Mouse (Mus musculus) adrenal gland, postnatal 14 days (tissue): Measurements from ENCODE around the gene Eif2ak4. TPM values are rescaled to one million over a fixed set of nuclear protein-coding genes. Genes with fewer than 3 reads are reported as not detected.

Experiments used
- DNase-seq: peaks from one replicate; pipeline ENCODE4 v3.0.0; 2021; ENCODE audit warnings: mixed read lengths
- total RNA-seq: library from RNA; stranded (reverse); gene quantifications from 2 replicates; pipeline ENCODE4 v1.2.3, GENCODE M21; 2021

Gene Eif2ak4
- total RNA-seq, 1 experiment from 2014 or later, result 16.6 TPM

DNA sequence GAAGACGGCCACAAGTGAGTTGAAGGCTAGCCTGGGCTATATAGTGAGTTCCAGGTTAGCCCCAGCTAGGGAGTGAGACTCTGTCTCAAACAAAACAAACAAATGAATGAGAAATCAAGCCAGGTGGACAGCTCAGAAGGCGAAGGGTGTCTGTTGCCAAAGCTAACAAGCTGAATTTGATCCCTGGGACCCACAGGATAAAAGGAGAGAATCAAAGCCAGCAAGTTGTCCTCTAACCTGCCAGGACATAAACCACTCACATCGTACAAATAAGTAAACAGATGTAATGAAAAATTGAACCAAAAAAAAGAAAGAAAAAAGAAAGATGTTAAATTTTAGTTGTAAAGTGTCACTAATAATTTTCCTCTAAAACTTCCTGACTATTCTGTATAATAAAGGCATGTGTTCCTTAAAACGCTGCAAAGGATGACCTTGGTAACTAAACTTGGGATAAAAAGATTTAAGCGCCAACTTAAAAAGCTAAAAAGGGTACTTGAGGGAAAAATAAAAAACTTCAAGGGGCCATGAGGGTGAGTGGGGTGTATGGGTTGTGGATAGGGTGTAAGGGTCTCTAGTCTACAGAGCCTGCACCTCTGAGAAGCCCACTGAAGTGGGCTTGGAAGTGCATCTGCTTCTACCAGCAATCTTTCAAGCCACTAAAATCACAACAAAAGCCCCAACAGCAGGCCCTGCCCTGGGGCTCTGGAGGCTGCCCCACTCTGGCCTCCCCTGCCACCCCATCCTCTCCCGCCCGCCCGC is 121.4 kb downstream of the Eif2ak4 start:
- no peak for DNase-seq

DNA sequence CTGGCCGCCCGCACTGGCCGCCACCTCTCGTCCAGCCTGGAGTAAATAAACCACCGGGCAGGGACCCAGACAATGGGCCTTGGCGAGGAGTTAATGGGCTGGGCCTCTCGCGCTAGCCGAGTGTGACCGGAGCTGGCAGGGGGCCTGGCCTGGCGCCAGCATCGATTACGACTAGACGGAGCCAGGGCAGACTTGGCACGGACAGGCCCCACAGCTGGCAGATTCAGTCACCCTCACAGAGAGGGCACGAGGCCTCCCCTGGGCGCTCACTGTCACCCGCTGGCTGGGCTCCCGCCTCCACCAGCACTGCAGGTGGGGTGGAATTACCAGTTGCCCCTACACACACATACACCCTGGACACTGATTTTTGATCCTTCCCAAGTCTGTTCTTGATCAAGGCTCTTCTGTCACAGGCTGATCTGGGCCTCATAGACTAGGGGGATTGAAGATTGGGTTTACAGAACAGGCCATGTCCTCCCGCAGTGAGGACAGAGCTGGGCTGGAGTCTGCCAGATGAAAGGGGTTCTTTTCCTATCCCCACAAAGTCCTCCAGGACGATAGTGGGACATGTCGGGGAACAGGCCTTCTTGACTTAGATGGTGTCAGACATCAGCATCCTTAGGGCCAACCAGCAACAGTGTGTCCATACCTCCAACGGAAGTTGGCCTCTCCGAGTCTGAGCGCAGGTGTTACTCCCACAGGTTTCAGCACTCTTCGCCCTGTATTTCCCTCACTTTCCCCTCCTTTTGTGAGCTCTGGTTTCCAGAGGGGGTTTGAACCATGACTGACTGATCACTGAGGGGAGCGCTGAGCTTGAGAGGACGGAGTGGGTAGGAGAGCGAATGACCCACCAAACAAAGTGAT is 122.3 kb downstream of the Eif2ak4 start:
- peak; percentile 98 for DNase-seq

DNA sequence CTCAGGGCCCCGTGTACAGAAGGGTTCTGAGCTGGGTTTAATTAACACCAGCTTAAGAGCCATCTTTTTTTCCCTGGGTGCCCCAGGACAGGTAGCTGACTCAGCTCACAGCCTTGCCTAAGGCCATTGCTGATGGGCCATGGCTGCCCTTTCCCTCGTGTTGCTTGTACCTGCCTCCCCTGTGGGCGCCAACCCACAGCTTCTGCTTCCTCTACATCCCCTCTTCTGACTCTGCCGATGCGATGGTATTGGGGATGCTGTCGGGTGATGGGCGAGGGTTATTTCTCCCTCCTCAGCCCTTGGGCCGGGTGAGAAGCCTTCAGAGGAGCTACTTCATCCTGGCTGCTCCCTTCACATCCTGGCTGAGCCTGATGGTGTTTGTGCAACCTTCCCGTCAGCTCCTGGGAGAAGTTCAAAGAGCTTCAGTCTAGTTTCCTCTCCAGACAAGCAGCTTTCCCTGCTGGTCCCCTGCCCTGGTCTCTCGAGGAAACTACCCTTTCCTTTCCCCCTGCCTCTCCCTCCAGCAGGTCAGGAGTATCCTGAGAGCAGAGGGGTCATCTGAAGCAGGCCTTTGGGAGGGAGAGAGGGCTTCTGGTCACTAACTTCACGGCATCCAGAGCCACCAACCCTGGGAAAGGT is 123.5 kb downstream of the Eif2ak4 start:
- DNase-seq, result peak; percentile 52

DNA sequence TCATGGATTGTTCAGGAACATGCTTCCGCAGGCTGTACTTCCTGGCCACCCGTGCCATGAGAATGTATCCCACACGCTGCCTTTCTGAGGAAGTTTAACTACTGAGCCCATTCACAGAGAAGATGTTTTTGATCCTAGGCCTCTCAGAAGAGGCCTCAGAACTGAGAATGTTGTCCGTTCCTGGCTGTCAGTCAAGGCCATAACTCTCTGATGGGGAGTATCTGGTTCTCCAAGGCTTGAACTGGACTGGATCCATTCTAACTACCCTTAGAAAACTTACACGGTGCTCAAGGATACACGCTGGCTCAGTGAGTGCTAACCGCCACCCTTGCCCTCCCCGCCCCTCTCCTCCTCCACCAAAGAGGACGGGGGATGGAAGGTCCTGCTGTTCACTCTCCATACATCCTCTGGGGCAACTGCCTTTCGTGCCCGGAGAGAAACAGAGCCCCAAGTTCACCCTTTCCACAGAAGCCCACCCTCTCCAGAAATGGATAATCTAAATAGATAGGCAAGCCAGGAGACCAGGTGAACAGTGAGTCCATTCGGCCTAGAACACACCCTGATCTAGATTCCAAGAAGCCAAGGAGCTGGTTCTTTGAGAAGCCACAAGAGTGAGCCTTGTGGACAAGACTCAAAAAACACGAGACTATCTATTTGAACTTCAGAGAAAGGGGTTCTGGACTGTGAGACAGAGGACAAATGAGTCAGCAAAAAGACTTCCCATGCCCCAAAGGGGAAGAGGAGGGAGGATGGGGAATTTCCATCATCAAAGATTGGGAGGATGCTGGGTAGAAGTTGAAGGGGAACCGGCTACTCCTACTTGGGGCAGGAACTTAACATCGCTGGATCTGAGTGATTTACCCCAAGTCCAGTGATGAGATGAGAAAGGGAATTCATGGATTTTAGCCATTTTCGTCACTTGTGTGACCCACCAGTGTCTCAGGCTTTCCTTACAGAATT is 124.3 kb downstream of the Eif2ak4 start:
- no peak for DNase-seq

DNA sequence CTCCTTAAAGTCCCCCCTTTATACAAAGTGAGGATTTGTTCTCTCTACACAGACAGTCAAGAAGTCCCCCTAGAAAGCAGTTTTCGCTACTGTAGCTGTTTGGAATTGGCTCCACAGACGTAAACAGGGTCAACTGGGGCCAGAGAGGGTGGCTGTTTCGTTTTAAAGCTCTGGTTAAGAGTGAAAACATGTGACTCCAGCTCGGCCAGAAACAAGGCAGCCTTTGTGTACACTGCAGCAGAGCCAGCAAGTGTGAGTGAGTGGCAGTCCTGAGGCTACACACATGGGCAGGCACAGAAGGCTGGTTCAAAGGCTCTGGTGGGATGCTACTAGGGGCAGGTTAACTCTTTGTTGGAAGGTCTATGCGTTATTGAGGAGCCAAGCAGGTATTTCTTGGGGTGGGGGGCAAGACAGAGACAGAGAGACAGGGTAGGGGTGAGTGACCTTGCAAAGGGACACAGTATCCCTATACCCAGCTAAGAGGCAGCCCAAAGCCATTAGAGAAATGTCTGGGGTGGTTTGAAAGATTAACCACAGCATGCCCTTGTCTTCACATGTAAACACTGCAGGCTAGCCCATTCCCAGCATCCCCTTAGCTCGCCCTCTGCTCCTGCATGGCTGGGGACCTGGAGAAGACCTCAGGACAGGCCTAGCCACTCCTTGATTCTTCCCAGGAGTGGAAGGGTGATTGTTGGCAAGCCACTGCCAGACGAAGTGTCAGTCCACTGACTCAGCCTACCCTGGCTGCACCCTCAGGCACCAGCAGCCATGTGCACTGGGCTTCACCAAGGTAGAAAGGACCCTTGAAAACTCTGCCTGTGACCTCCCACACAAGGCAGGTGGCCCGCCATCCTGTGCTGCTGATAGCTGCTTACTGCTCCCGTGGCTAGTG is 131.9 kb downstream of the Eif2ak4 start:
- DNase-seq, result peak; percentile 53

DNA sequence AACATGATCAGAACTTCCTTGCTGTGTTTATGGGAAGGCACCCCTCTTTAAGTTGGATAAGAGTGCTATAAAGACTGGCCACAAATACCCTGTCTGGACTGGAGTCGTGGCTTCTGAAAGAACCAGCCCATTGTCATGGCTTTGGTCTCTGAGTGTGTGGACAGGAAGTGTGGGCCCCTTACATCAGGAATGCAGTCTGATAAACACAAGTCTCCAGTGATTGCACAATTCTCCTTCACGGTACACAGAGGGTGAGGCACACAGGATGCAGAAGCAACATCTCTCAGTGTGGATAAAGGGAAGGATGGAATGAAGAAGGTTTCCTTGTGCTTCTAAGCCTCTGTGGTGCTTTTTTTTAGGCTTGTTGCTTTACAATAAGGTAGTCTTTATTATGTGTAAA is 133.8 kb downstream of the Eif2ak4 start:
- DNase-seq, result no peak

DNA sequence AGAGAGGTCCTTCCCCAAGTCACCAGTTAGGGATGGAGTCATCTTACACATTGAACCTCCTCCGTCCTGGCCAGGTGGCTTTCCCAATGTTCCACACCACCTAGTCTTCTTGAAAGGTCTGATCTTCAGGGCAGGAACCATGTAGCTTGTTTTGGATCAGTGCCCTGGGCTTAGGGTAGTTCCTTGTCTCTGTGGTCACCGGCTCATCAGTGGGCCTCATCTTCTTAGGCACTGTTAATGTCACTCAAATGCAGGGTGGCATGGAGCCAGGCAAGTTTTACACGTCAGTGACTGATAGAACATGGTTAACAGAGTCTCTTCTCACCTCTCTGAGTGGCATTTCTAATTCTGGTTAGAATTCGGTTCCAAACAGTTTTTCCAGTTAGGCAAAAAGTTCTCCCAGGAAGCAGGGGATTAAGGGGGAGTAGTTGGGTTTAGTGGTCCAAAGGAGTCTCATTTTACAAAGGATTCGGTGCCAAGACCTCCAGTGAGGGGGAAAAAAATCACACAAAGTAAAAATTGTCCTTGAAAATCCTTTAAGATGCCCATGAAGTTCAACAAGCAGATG is 134.8 kb downstream of the Eif2ak4 start:
- no peak for DNase-seq

DNA sequence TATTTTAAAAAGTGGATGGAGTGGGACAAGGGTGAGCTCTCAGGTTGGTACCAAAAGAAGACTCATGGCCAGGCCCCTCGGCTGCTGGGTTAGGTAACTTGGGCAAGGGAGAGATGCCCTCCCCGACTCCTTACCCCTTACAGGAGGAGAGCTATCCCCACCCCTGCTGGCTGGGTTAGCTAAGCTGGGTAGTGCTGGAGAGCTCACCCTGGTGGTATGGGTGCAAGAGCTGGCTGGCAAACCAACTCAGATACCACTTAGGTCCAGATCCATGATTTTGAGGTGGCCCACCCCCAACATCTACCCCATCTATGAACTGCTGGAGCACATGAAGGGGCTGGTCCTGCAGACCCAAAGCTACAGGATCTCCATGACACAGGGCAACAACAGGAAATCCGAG is 136.4 kb downstream of the Eif2ak4 start:
- DNase-seq, result no peak

Other genes starting within 250 kb of the Eif2ak4 start
- gene Fsip1, start 131.7 kb upstream of the Eif2ak4 start, total RNA-seq, result 0.34 and 0.52 TPM in 2 replicates
- 2.4 and 2.6 TPM in 2 replicates for gene Gpr176, start 15.2 kb upstream of the Eif2ak4 start, total RNA-seq
- gene Srp14, start 91.1 kb downstream of the Eif2ak4 start, total RNA-seq, result 140 and 142 TPM in 2 replicates
- gene Bmf, start 161.1 kb downstream of the Eif2ak4 start, total RNA-seq, result 14.4 and 26.8 TPM in 2 replicates
- gene Bub1b, start 209.6 kb downstream of the Eif2ak4 start, total RNA-seq, result 19.5 and 21.4 TPM in 2 replicates